8 mouse cellular contexts compared by ENCODE assay signal in genomic region chr2:27232376-27232775, GRCm38 (mm10). TPM values are rescaled to one million over a fixed set of nuclear protein-coding genes. Genes with fewer than 3 reads are reported as not detected.
A peak's percentile ranks its signal among the peaks of the same experiment; 100 is the strongest.
DNase-seq lines count a peak whose midpoint lies in the region; ATAC-seq and TF ChIP-seq lines count a peak whose summit lies in the region.
"Had no signal": no experiment of that assay in that cellular context is flagged by ENCODE, and none has a peak within 500 bp of the region (broad histone marks: within the 10 kb centered on the region; RNA-seq: fewer than 3 reads in every experiment).

No protein-coding gene starts in this region.

- H3K4me3 ChIP-seq in lung, adult 2 months (replicated peaks; ENCODE audit: extremely low read depth, low read depth, low read length) = no peak overlapping the region
- H3K4me3 ChIP-seq: embryonic facial prominence, embryonic 12.5 days had no signal

- TF ChIP-seq POLR2A in lung, adult 2 months (IDR thresholded peaks at IDR 0.05; ENCODE audit: borderline replicate concordance, extremely low read depth, low read depth, low read length) = no peak

- 31% methylated on average over 7 of the region's 7 CpGs for WGBS in lung, adult 2 months

- DNase-seq in lung, adult 18-20 months = peak; percentile 21 to 33
- DNase-seq in lung, adult 2 months = no peak
- DNase-seq in brain, adult 2 months (ENCODE audit: low read depth, low spot score) = peak; percentile 91
- peak; percentile 58 to 69 for DNase-seq in heart, postnatal 10 days
- peak; percentile 25 for DNase-seq in lung, postnatal 14 days

- no peak for TF ChIP-seq CTCF in lung, adult 2 months (IDR thresholded peaks at IDR 0.05; ENCODE audit: insufficient read depth, low read length)

- no peaks in the 10 kb centered on the region for H3K4me1 ChIP-seq in lung, adult 2 months (ENCODE audit: control insufficient read depth, insufficient read depth, low read length)
- H3K4me1 ChIP-seq: embryonic facial prominence, embryonic 12.5 days had no signal

- ATAC-seq in CD4-positive, CD25-positive, alpha-beta regulatory T cell, adult 4 months = no peak
- no peak for ATAC-seq in cerebellum, adult (ENCODE audit: insufficient number of reproducible peaks, low FRiP score, low TSS enrichment)

- intact Hi-C loops in heart, postnatal 10 days (cut with DNase I) = no loop called here

RNA-seq across cellular contexts. Expression of gene Sardh, which starts 15.8 kb away (rescaled TPM):
- polyA plus RNA-seq in lung, adult 2 months (2012; rRNA removed) = 15.4 and 16.7 TPM in 2 replicates
- 10 to 100 TPM; 18.4 to 19.3 TPM for total RNA-seq in heart, postnatal 10 days (2021)
- 1 to 10 TPM; 4.9 to 9.7 TPM for polyA plus RNA-seq in CD4-positive, CD25-positive, alpha-beta regulatory T cell, adult 4 months (2017; shearing (Covaris generic))
